Mouse (Mus musculus): ENCODE data around the gene Bub3.

DNA sequence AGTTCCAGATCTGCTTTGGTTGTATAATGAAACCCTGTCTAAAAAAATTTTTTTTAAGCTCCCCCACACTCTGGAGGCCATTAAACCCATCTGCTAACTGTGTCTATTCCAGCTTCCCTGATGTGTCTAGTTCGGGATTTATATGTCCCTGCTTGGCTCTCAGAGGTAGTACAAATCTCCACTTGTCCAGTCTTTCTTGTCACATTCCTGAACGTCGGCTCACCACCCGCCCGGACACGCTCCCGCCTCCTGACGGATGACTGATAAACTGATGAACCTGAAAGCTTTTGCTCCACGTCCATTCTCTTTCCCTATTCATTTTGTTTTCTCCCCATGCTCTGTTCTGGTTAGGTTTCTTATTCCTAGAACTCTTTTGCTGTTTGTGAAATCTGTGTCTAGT is 22.2 kb downstream of the Bub3 start:
- no peak for TF ChIP-seq CTCF (IDR thresholded peaks at IDR 0.05 in 2 of 3, conservative IDR thresholded peaks at IDR 0.05 in 1 of 3; ENCODE audit: control insufficient read depth in 1 of 3, insufficient read depth in 1 of 3, low read depth in 2 of 3, low read length in 3 of 3, poor library complexity in 1 of 3, severe bottlenecking in 1 of 3)
- TF ChIP-seq ETS1 (IDR thresholded peaks at IDR 0.05; ENCODE audit: low read depth, low read length), result no peak
- no peak for TF ChIP-seq NRF1 (IDR thresholded peaks at IDR 0.05; ENCODE audit: insufficient read depth, low read depth, low read length, poor library complexity, severe bottlenecking)
